Mouse (Mus musculus) A20 (cell line): ENCODE measurements around the gene Irf2bpl.
A peak's percentile ranks its signal among the peaks of the same experiment; 100 is the strongest.

ENCODE experiments used
- DNase-seq: peaks from one replicate; pipeline ENCODE4 v3.0.0-alpha.2; 2011; ENCODE audit warnings: low read depth, low spot score

Gene Irf2bpl

GRCm38 (mm10) chr12:86887381-86888129 is 3.0 kb upstream of the Irf2bpl start:
- DNase-seq: peak; percentile 52

- no peak for DNase-seq
Measured at GRCm38 (mm10) chr12:86886446-86886965, 1.9 kb upstream of the Irf2bpl start.

GRCm38 (mm10) chr12:86885746-86886145 is 1.1 kb upstream of the Irf2bpl start:
- DNase-seq: no peak

- DNase-seq: no peak
Measured at GRCm38 (mm10) chr12:86885336-86885735, 738 bp upstream of the Irf2bpl start.

GRCm38 (mm10) chr12:86883280-86884196 is 1.1 kb downstream of the Irf2bpl start:
- DNase-seq: no peak

- DNase-seq: no peak
Measured at GRCm38 (mm10) chr12:86883019-86883279, 1.6 kb downstream of the Irf2bpl start.

- DNase-seq: no peak
Measured at GRCm38 (mm10) chr12:86882279-86883018, 2.1 kb downstream of the Irf2bpl start.

GRCm38 (mm10) chr12:86881809-86882278 is 2.8 kb downstream of the Irf2bpl start:
- DNase-seq: no peak

- DNase-seq: no peak
Measured at GRCm38 (mm10) chr12:86880090-86880723, 4.4 kb downstream of the Irf2bpl start.

GRCm38 (mm10) chr12:86879446-86880085 is 5.0 kb downstream of the Irf2bpl start:
- no peak for DNase-seq

- DNase-seq: no peak
Measured at GRCm38 (mm10) chr12:86878426-86879353, 5.9 kb downstream of the Irf2bpl start.

- DNase-seq: no peak
Measured at GRCm38 (mm10) chr12:86876981-86877380, 7.6 kb downstream of the Irf2bpl start.

GRCm38 (mm10) chr12:86876116-86876515 is 8.5 kb downstream of the Irf2bpl start:
- DNase-seq: peak; percentile 73

GRCm38 (mm10) chr12:86872335-86873040 is 12.1 kb downstream of the Irf2bpl start:
- no peak for DNase-seq

GRCm38 (mm10) chr12:86871666-86872334 is 12.8 kb downstream of the Irf2bpl start:
- DNase-seq: no peak

GRCm38 (mm10) chr12:86870996-86871395 is 13.6 kb downstream of the Irf2bpl start:
- no peak for DNase-seq

- no peak for DNase-seq
Measured at GRCm38 (mm10) chr12:86869761-86870160, 14.8 kb downstream of the Irf2bpl start.
